Mouse (Mus musculus) forebrain, embryonic 12.5 days (tissue): ENCODE data around the gene Il1r1. TPM values are rescaled to one million over a fixed set of nuclear protein-coding genes. Genes with fewer than 3 reads are reported as not detected.

ENCODE experiments used
- ATAC-seq: fragments of 200-750 bp; cut with Nextera tagmentation; 2 replicates; pipeline ENCODE4 v1.8.0; 2017; ENCODE audit warnings: moderate TSS enrichment; ENCODE audit not compliant: low FRiP score
- H3K27ac ChIP-seq: fragments of 300-500 bp; sonication (generic); 2 replicates; pipeline ENCODE4 v1.5.1; 2016; ENCODE audit warnings: mild to moderate bottlenecking
- H3K27me3 ChIP-seq: fragments of 300-500 bp; sonication (generic); 2 replicates; pipeline ENCODE4 v1.6.1; 2016; ENCODE audit warnings: mild to moderate bottlenecking
- H3K36me3 ChIP-seq: fragments of 300-500 bp; sonication (generic); replicated peaks from 2 replicates; pipeline ENCODE4 v1.6.1; 2016; ENCODE audit warnings: mild to moderate bottlenecking
- H3K4me1 ChIP-seq: fragments of 300-500 bp; sonication (generic); 2 replicates; pipeline ENCODE4 v1.6.1; 2016
- H3K4me2 ChIP-seq: fragments of 300-500 bp; sonication (generic); 2 replicates; pipeline ENCODE4 v1.6.1; 2016; ENCODE audit warnings: mild to moderate bottlenecking, moderate library complexity
- H3K4me3 ChIP-seq: fragments of 300-500 bp; sonication (generic); replicated peaks from 2 replicates; pipeline ENCODE4 v1.5.1; 2016; ENCODE audit warnings: mild to moderate bottlenecking
- H3K9ac ChIP-seq: fragments of 300-500 bp; sonication (generic); 2 replicates; pipeline ENCODE4 v1.6.1; 2016; ENCODE audit warnings: mild to moderate bottlenecking
- H3K9me3 ChIP-seq: fragments of 300-500 bp; sonication (generic); 2 replicates; pipeline ENCODE4 v1.6.1; 2016
- WGBS: fragments of 180-500 bp; shearing (Covaris S2); methylation state at CpG from one replicate; pipeline ENCODE4 v1.1.7; 2016; 5-methylcytosine and 5-hydroxymethylcytosine counted together
- polyA plus RNA-seq: library from polyadenylated mRNA; unstranded; fragments of >200 nt; fragmentation: Nextera tagmentation; extraction: Ambion mirVana; gene quantifications from 2 replicates; pipeline ENCODE4 v1.2.1, GENCODE M21; 2016

Gene Il1r1
- polyA plus RNA-seq, 1 experiment from 2014 or later, result 0.77 TPM

DNA sequence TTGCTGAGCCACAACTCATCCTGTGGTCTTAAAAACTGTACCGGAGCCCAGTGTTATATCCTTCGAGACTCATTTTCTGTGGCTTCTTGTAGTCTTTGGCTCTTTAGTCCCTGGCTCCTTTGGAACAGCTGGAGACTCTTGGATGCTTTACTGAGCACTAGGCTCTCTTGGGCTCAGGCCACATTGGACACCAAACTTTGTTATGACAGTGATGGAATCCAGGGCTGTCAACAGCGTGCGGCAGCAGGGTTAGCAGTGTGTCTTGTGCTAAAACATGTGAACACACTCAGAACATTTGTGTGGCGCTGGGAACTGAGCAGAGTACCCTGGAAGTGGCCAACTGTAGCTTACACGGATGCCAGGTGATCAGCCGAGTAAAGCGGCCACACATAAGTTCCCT is 38.8 kb downstream of the Il1r1 start:
- H3K4me1 ChIP-seq, result peaks cover 12% of the 10 kb centered on the region
- no peak overlapping the region for H3K4me3 ChIP-seq
- ATAC-seq, result no peak
- no peak overlapping the region for H3K4me2 ChIP-seq
- no peaks in the 10 kb centered on the region; the same call in 1 of the 2 replicates for H3K27me3 ChIP-seq
- H3K9ac ChIP-seq, result no peak overlapping the region
- H3K36me3 ChIP-seq, result no peaks in the 10 kb centered on the region
- WGBS, result 98% methylated on average over 8 of the region's 8 CpGs
- H3K9me3 ChIP-seq, result no peaks in the 10 kb centered on the region
- H3K27ac ChIP-seq, result no peak overlapping the region

DNA sequence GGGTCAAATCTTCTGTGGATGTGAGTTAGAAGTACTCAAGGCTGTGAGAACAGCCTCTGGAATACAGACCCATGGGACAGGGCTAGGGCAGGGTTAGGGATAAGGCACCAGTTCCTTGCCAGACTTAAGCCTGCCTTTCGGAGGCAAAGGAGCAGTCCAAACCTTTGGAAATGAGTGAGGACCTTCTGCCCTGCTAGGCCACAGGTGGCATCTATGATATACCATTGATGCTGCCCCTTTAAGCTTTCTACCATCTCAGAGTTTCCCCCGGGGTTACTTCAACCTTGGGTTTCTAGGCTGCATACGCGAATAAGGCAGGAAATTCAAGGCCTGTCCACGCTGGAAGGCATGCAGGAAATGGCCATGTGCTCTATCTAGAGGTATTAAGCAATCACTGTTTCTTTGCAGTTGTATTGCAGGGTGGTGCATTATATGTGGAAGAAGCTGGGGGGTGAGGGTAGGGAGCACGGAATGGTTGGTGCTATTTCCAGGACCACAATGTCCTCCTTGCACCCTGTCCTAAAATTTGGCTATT is 40.5 kb downstream of the Il1r1 start:
- no peaks in the 10 kb centered on the region; the same call in 1 of the 2 replicates for H3K27me3 ChIP-seq
- ATAC-seq, result no peak
- no peaks in the 10 kb centered on the region for H3K36me3 ChIP-seq
- H3K4me3 ChIP-seq, result no peak overlapping the region
- no peak overlapping the region for H3K9ac ChIP-seq
- no peaks in the 10 kb centered on the region for H3K9me3 ChIP-seq
- 85% methylated on average over 6 of the region's 6 CpGs for WGBS
- H3K4me2 ChIP-seq, result no peak overlapping the region
- H3K4me1 ChIP-seq, result peaks cover 12% of the 10 kb centered on the region
- no peak overlapping the region for H3K27ac ChIP-seq

DNA sequence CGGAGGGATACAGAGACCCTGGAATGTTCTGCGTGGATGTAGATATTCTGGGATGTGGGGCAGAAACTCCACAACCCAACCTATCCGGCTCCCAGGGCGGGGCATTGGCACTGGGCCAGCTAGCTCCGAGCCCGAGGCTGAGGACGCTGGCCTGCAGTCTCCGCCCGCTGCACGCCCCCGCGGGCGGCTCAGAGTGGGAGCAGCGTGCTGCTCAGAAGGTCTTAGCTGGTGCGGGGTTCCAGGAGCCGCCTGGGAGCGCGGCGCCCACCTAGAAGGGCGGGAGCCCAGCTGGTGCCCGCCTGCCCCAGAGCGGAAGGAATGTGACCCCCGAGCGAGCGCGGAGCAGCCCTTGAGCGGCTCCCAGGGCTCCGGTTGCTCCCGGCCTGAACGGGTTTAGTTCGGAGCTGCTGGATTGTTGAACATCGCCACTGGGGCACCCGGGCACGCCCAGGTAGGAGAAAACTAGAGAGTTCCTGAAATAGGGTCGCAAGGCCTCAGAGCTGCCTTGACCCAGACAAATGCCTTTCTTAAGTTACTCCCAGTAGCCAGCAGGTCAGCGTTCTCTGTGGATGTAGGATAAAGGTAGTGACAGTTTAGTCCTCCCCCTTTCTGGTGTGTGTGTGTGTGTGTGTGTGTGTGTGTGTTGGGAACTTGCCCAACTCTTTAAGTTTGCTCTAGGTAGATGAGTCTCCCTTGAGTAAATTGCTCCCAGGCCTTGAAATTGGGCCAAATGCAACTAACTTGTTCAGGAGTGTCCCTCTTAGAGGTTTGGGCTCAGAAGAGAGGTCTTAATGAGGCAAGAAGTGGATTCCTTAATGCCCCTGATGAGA is 41.8 kb downstream of the Il1r1 start:
- peak overlapping the region; percentile 60 for H3K9ac ChIP-seq
- H3K4me3 ChIP-seq, result peak overlapping the region; percentile 49
- peak; percentile 81 for ATAC-seq
- no peaks in the 10 kb centered on the region for H3K9me3 ChIP-seq
- peaks cover 12% of the 10 kb centered on the region for H3K4me1 ChIP-seq
- H3K27me3 ChIP-seq, result no peaks in the 10 kb centered on the region; the same call in 1 of the 2 replicates
- no peaks in the 10 kb centered on the region for H3K36me3 ChIP-seq
- WGBS, result 4% methylated on average over 36 of the region's 36 CpGs
- H3K27ac ChIP-seq, result no peak overlapping the region
- H3K4me2 ChIP-seq, result peak overlapping the region; percentile 77

GRCm38 (mm10) chr1:40267846-40268245 is 43.0 kb downstream of the Il1r1 start:
- no peak for ATAC-seq
- H3K9ac ChIP-seq, result no peak overlapping the region

DNA sequence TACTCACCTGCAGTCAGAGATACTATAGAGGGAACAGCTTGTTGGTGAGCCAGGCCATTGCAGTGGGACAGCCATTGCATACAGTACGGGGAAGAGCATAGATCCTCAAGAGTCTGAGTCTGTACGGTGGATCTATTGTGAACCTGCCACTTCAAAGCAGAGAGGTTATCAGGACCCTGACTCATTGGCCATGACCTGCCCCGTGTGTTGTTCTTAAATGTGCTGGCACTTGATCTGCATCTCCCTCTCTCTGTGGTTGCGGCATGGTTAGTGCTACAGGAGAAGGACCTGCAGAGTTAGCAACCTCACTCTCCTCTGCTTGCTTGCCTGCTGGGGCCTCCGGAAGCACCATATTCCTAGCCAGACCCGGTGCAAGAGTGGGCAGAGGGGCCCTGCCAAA is 43.7 kb downstream of the Il1r1 start:
- no peak overlapping the region for H3K4me2 ChIP-seq
- WGBS, result 91% methylated on average over 6 of the region's 6 CpGs
- H3K9me3 ChIP-seq, result no peaks in the 10 kb centered on the region
- H3K4me1 ChIP-seq, result peaks cover 12% of the 10 kb centered on the region
- no peak overlapping the region for H3K4me3 ChIP-seq
- no peak overlapping the region for H3K27ac ChIP-seq
- H3K36me3 ChIP-seq, result no peaks in the 10 kb centered on the region
- no peak for ATAC-seq
- H3K9ac ChIP-seq, result no peak overlapping the region
- H3K27me3 ChIP-seq, result no peaks in the 10 kb centered on the region; the same call in 1 of the 2 replicates

More at GRCm38 (mm10) chr1:40267846-40268245, 43.0 kb downstream of the Il1r1 start:
- Histone ChIP-seq H3K36me3 (no peaks in the 10 kb centered on the region), H3K4me3 (no peak overlapping the region), H3K4me1 (peaks cover 12% of the 10 kb centered on the region), H3K27ac (no peak overlapping the region), H3K4me2 (no peak overlapping the region), H3K27me3 (no peaks in the 10 kb centered on the region; the same call in 1 of the 2 replicates), H3K9me3 (no peaks in the 10 kb centered on the region)
- WGBS, result 91% methylated on average over 6 of the region's 6 CpGs

GRCm38 (mm10) chr1:40270415-40270814 is 45.5 kb downstream of the Il1r1 start:
- Histone ChIP-seq H3K4me3 (no peak overlapping the region), H3K27ac (no peak overlapping the region), H3K9me3 (no peaks in the 10 kb centered on the region), H3K9ac (no peak overlapping the region), H3K36me3 (no peaks in the 10 kb centered on the region), H3K4me2 (no peak overlapping the region), H3K27me3 (no peaks in the 10 kb centered on the region; the same call in 1 of the 2 replicates), H3K4me1 (peaks cover 12% of the 10 kb centered on the region)
- 94% methylated on average over 12 of the region's 12 CpGs for WGBS
- no peak for ATAC-seq

DNA sequence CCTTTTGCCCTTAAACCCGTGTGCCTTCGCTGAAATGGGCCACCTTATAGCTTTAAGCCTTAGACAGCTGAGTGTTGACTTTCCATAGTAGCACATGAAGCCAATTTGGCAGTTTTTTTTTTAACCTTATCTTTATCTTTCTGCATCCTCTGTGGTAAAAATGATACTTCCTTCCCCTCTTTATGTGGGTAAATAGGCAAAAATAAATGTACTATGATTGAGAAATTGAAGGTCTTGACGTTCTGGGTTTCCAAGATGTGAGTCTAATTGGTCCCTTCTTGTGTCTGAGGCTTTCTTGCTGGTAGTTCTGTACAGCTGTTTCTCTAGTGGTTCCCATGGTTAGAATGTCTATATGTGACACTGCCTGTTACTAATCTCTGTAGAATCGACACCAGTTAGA is 46.2 kb downstream of the Il1r1 start:
- Histone ChIP-seq H3K4me1 (peaks cover 11% of the 10 kb centered on the region), H3K9ac (no peak overlapping the region), H3K4me2 (no peak overlapping the region), H3K27me3 (no peaks in the 10 kb centered on the region; the same call in 1 of the 2 replicates), H3K4me3 (no peak overlapping the region), H3K27ac (no peak overlapping the region), H3K9me3 (no peaks in the 10 kb centered on the region), H3K36me3 (no peaks in the 10 kb centered on the region)
- 86% methylated on average over 4 of the region's 4 CpGs for WGBS
- no peak for ATAC-seq

- ATAC-seq, result no peak
- H3K9ac ChIP-seq, result no peak overlapping the region
- WGBS, result 93% methylated on average over 10 of the region's 10 CpGs
- no peak overlapping the region for H3K4me2 ChIP-seq
- H3K27me3 ChIP-seq, result no peaks in the 10 kb centered on the region; the same call in 1 of the 2 replicates
- H3K27ac ChIP-seq, result no peak overlapping the region
- no peaks in the 10 kb centered on the region for H3K36me3 ChIP-seq
- H3K9me3 ChIP-seq, result no peaks in the 10 kb centered on the region
- peaks cover 5% of the 10 kb centered on the region for H3K4me1 ChIP-seq
- no peak overlapping the region for H3K4me3 ChIP-seq
These were observed 46.7 kb downstream of the Il1r1 start for GRCm38 (mm10) chr1:40271486-40272055.

- H3K9ac ChIP-seq, result no peak overlapping the region
- no peak overlapping the region for H3K27ac ChIP-seq
- H3K4me1 ChIP-seq, result no peaks in the 10 kb centered on the region
- H3K36me3 ChIP-seq, result no peaks in the 10 kb centered on the region
- H3K9me3 ChIP-seq, result no peaks in the 10 kb centered on the region
- H3K4me2 ChIP-seq, result no peak overlapping the region
- no peaks in the 10 kb centered on the region; the same call in 1 of the 2 replicates for H3K27me3 ChIP-seq
- WGBS, result 90% methylated on average over 3 of the region's 3 CpGs
- ATAC-seq, result no peak
- H3K4me3 ChIP-seq, result no peak overlapping the region
These were observed 47.3 kb downstream of the Il1r1 start for GRCm38 (mm10) chr1:40272204-40272603.

DNA sequence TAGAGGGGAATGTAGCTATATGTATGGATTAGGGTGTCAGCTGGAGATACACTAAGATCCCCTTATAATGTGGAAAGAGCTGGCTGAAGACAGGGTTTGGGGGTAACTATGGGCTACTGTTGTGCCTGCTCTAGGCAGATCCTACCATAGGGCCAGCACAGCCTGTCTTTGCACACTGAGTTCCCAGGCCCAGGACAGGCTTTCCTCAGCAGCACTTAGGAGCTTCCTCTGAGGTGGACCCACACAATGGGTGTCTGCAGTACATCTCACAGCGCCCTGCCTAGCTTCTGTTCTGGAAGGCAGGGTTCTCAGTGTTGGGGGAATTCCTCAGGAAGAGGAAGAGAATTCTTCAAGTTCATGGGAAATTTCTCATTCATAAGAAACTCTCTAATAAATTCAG is 48.6 kb downstream of the Il1r1 start:
- H3K36me3 ChIP-seq, result no peaks in the 10 kb centered on the region
- H3K27ac ChIP-seq, result no peak overlapping the region
- H3K4me2 ChIP-seq, result no peak overlapping the region
- WGBS, result 92% methylated on average over 1 of the region's 1 CpGs
- H3K9ac ChIP-seq, result no peak overlapping the region
- H3K27me3 ChIP-seq, result no peaks in the 10 kb centered on the region
- H3K4me1 ChIP-seq, result no peaks in the 10 kb centered on the region
- ATAC-seq, result no peak
- H3K4me3 ChIP-seq, result no peak overlapping the region
- H3K9me3 ChIP-seq, result no peaks in the 10 kb centered on the region

DNA sequence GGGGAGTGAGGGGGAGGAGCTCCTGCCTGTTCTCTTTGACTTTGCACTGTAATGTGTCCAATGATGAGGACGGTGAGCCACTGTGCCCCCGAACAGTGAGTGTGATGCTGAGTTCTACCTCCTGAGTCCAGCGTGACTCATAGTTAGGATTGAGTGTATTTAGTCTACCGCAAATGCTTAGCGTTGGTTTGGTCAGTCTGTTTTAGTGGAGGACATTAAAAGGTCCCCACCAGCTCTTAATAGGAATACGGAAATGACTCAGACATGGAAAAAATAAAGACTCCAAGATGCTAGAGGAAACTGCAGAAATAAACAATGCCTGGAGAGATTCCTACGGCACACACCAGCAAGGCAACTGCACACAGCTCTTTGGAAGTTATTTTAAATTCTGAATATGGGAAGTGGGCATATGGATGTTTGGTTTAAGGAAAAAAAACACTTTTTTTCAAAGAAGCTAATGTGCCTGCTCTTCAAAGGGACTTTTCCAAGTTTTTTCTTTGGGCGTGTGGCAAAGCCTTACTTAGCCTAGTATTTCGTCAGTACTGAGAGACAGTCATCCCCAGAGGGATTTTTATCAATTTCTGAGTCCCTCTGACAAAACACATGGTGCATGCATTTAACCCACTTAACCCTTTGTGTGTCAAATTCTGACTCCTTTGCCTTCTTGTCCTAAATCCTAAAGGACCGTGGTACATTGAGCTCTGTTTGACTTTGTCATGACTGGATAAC is 50.6 kb downstream of the Il1r1 start:
- ATAC-seq, result no peak
- H3K9ac ChIP-seq, result no peak overlapping the region
- H3K4me2 ChIP-seq, result no peak overlapping the region
- WGBS, result 82% methylated on average over 10 of the region's 10 CpGs
- H3K27ac ChIP-seq, result no peak overlapping the region
- H3K4me3 ChIP-seq, result no peak overlapping the region
- H3K9me3 ChIP-seq, result no peaks in the 10 kb centered on the region
- H3K4me1 ChIP-seq, result no peaks in the 10 kb centered on the region
- no peaks in the 10 kb centered on the region for H3K36me3 ChIP-seq
- no peaks in the 10 kb centered on the region for H3K27me3 ChIP-seq

- Histone ChIP-seq H3K4me3 (no peak overlapping the region), H3K4me2 (no peak overlapping the region), H3K27me3 (no peaks in the 10 kb centered on the region), H3K4me1 (no peaks in the 10 kb centered on the region), H3K9ac (no peak overlapping the region), H3K27ac (no peak overlapping the region), H3K36me3 (no peaks in the 10 kb centered on the region), H3K9me3 (no peaks in the 10 kb centered on the region)
- WGBS, result 95% methylated on average over 4 of the region's 4 CpGs
- no peak for ATAC-seq
These were observed 53.1 kb downstream of the Il1r1 start for GRCm38 (mm10) chr1:40277944-40278343.
